Mouse (Mus musculus) bone marrow macrophage, adult 2 months (primary cell): ENCODE results near the gene Tmem104. TPM values are rescaled to one million over a fixed set of nuclear protein-coding genes. Genes with fewer than 3 reads are reported as not detected.

ENCODE experiments used
- H3K27ac ChIP-seq: 2 replicates; pipeline ENCODE4 v1.5.1; 2012; ENCODE audit warnings: low read depth, low read length; ENCODE audit not compliant: insufficient read depth
- H3K4me1 ChIP-seq: 2 replicates; pipeline ENCODE4 v1.6.1; 2012; ENCODE audit warnings: low read length; ENCODE audit not compliant: control insufficient read depth, insufficient read depth
- H3K4me3 ChIP-seq: 2 replicates; pipeline ENCODE4 v1.5.1; 2012; ENCODE audit warnings: mild to moderate bottlenecking, low read length, moderate library complexity; ENCODE audit not compliant: insufficient read depth
- CTCF ChIP-seq: IDR thresholded peaks from 2 replicates; pipeline ENCODE4 v1.5.1; 2012; ENCODE audit warnings: low read depth, mild to moderate bottlenecking, low read length, moderate library complexity
- POLR2A ChIP-seq: IDR thresholded peaks from 2 replicates; pipeline ENCODE4 v1.6.1; 2012; ENCODE audit warnings: mild to moderate bottlenecking, low read depth, low read length, borderline replicate concordance
- polyA plus RNA-seq: library from polyadenylated mRNA; stranded (reverse); fragments of >200 nt; gene quantifications from 2 replicates; pipeline ENCODE4 v1.2.4, GENCODE M21; 2012; ENCODE audit not compliant: missing spikeins, insufficient read depth, insufficient read length

Tmem104 gene
- polyA plus RNA-seq, 1 experiment = 42.7 TPM

DNA sequence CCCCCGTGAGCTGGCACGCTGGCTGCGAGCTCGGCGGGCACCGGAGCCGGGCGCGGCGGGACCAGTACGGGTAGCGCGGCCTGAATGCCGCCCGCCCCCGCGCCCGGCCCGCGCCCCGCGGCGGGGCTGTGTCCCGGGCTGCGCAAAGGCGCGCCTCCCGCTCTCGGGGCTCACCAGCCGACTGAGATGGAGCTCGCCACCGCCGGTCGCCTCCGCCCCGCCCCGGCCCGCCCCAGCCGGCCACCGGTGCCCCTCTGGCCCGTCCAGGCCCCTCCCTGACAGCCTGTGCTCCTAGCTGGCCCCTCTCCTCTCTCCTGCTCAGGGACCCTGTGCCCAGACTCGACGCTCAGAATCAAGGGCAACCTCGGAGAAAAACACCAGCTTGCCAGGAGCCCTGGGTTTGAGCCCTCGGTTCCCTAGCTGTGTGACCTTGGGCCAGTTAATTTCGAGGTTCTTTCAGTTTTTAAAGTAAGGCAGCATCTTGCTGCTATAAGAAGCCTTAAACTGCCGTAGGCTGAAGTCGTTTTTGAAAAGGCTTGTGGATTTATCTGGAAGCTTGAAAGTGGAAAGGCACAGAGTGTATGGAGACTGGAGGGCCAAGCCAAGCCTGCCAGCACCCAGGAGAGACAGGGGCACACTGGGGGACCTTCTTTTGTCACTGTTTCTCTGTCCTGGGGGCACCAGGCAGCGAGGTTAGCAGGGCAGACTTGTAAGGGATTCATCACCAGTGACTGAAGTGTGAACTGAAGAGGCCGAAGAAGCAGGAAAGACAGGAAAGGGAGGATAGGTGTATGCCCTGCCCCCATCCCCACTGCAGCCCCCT, 80.0 kb downstream of the Tmem104 start, which contains the start of gene Grin2c:
Grin2c (minus strand) TSS at position 183 of the 823 bp plus-strand sequence.
- no peaks in the 10 kb centered on the region for H3K4me1 ChIP-seq
- TF ChIP-seq POLR2A (no peak), CTCF (no peak)
- H3K27ac ChIP-seq = no peak within 1 kb of the TSS
- H3K4me3 ChIP-seq = no peak within 1 kb of the TSS; the same call in 1 of the 2 replicates

DNA sequence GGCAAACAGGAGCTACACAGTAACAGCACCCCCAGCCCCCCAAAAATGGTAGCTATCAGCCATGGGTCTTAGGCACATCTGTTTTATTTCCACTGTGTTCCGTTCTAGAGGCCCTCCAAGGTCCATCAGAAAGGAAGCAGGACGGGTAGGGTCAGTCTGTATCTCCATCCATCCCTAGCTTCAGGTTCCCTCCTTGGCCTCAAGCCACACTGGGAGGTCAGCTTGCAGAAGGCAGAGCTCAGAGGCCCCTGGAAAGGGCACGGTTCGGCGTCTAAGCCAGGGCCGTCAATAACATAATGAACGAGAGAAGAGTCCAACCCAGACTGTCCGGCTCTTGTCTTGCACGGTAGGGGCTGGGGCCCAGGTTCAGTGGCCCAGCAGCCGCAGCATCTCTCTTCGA, 80.7 kb downstream of the Tmem104 start:
- H3K27ac ChIP-seq = no peak overlapping the region
- H3K4me3 ChIP-seq = no peak overlapping the region
- no peak for TF ChIP-seq CTCF
- TF ChIP-seq POLR2A = no peak
- H3K4me1 ChIP-seq = no peaks in the 10 kb centered on the region

DNA sequence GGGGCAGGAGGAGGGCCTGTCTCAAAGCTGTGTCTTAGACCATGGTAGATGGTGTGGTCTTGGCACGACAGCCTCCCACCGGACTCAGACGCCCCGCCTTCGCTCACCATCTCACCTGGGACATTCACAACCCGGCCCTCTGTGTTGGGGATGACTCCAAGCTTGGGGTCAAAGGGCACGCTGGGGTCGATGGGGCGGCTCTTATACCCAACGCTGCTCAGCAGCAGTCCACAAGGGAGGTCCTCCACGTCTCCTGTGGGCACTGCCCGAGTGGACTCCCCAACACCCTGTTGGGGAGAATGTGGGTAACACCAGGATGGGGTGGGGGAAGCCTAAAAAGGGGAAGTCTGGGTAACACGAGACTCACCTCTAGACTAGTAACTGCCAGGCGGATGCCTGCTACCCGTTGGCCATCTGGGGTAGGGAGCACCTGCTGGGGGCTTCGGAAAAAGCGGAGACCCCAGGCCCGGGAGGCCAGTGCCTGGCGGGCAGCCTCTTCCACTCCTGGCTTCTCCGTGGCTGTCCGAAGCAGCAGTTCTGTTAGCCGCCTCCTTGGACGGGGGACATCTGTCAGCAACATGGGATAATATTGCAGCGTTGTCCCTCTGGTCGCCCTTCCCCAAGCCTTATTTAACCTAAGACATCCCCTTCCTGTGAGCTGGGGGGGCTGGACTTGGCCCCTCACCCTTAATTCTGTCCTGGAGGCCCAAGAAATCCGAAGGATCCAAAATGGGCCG, 82.2 kb downstream of the Tmem104 start:
- TF ChIP-seq POLR2A = no peak
- TF ChIP-seq CTCF = no peak
- H3K4me1 ChIP-seq = no peaks in the 10 kb centered on the region
- H3K27ac ChIP-seq = no peak overlapping the region
- H3K4me3 ChIP-seq = no peak overlapping the region

DNA sequence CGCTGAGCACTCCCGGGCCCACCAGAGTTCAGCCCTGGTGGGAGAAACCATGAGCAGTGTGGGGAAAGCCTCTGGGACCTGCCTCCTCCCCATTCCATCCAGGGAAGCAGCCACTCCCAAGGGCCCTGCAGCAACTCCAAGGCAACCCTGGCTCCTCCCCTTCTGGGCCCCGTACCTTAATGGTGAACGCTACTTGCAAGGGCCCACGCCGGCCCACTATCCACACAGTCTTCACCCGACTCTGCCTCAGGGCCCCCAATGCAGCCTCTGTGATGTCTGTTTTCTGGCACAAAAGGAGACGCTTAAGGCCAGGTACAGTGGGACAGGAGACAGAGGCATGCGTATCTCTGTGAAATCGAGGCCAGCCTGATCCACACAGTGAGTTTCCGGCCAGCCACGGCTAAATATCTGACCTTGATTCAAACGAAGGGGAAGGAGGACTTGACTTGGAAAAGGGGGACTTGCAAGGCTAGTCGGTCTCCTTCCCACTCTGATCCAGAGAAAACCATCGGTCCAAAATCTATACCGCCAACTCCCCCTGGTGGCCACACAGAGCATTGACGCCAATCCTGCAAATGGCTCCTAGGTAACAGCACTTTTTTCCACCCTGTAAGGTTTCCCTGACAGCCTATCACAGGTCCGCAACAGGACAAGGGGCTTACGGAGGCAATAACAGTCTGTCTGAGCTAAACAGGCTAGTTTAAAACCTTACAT, 83.0 kb downstream of the Tmem104 start:
- Histone ChIP-seq H3K4me3 (no peak overlapping the region), H3K4me1 (peaks cover 4% of the 10 kb centered on the region), H3K27ac (no peak overlapping the region)
- TF ChIP-seq POLR2A (no peak), CTCF (peak; percentile 97)

DNA sequence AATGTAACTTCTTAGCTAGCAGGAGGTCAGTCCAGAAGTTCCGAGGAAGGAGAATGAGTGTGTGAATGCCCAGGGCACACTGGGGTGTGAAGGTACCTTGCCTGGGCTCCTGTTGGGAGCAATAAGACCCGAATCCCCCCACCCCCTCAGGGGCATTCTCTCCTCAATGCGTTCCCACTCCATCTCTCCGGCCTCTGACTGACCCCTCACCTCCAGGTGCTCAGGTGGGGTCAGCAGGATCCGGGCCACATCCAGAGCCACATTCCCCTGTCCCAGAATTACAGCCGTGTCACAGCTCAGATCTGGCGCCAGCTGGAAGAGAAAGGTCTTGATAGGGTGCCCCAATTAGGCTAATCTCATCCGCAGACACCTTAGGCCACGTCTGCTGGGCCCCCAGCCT, 83.8 kb downstream of the Tmem104 start:
- H3K4me1 ChIP-seq = peaks cover 11% of the 10 kb centered on the region
- TF ChIP-seq CTCF = no peak
- H3K27ac ChIP-seq = no peak overlapping the region
- H3K4me3 ChIP-seq = no peak overlapping the region

DNA sequence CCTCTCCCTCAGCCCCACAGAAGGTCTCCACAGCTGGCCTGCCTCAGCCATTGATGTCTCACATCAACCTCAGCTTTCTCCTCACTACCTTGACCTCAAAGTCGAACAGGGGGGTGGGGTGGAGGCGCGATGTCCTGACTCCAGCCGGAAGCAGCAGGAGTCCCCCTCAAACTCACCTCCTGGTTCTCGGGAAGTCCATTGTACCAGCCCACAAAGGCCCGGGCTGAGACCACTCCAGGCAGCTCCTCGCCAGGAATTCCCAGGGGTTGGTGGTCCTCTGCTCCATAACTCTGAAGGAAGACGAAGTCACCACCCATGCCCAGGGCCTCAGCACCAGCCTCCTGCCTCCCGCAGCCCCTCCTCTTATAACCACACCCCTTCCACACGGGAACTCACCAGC, 84.2 kb downstream of the Tmem104 start:
- Histone ChIP-seq H3K4me1 (peaks cover 12% of the 10 kb centered on the region), H3K4me3 (no peak overlapping the region), H3K27ac (no peak overlapping the region)
- TF ChIP-seq CTCF (no peak), POLR2A (no peak)

DNA sequence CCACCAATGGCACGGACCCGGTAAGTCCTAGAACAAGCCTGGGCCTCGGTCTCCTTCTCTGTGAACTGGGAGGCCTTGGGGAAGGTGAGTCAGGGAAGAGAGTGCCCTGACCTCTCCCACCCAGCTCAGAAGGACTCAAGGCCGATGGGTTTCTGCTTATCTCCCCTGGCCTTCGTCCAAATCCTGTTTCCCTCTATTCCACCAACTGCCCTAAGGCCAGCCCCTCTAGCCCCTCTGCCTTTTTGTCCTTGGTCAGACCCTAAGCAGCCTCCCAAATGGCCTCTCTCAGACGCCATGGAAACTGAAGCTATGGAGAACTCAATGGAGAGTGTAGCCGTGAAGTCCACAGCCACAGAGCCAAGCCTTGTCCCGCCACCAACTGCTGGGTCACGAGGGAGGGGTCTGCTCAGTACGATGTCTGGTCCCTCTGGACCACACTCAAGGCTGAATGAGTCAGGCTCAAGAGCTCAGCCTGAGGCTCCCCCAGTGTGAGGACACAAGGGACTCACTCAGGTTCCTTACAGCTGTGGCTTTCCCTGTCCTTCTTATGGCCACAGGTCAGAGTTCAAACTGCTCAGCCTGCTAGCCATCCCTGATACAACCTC, 85.7 kb downstream of the Tmem104 start:
- H3K4me3 ChIP-seq = no peak overlapping the region
- H3K27ac ChIP-seq = no peak overlapping the region
- TF ChIP-seq POLR2A (no peak), CTCF (no peak)
- H3K4me1 ChIP-seq = peaks cover 12% of the 10 kb centered on the region

DNA sequence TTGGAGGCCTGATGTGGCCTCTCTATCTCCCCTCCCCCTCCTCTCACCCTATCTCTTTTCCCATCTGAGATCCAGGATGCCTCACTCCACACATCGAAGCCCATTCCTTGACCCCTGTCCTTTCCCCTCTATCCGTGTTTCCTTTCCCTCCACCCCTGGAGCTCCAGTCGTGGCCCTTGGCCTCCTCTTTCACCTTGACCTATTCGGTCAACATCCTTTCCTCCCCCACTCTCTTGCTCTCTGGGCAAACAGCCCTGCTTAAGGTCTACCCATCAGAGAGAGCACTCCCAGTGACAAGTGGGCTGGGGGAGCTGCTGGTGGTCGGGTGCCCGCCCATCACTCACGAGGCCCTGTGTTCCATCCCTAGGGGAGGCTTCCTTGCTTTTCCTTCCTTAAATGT, 86.4 kb downstream of the Tmem104 start:
- Histone ChIP-seq H3K4me3 (no peak overlapping the region), H3K4me1 (peaks cover 17% of the 10 kb centered on the region), H3K27ac (no peak overlapping the region)
- TF ChIP-seq CTCF = no peak
- TF ChIP-seq POLR2A = no peak

DNA sequence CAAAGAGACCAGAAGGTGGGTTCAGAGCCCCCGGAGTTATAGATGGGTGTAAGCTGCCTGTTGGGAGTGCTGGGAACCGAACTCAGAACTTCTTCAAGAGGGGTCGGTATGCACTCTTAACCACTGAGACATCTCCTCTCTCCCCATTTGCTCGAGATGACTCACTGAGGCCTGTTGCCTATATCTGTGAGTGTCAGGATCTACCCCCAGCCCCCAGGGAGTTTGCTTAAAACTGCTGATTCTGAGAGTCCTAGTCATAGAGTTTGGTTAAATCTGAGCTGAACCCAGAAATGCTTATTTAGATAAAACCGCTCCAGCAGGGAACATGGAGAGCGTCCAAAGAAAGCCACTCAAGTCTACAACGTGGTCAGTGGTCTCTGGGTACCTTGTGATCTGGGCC, 86.9 kb downstream of the Tmem104 start:
- TF ChIP-seq POLR2A (no peak), CTCF (no peak)
- peaks cover 17% of the 10 kb centered on the region for H3K4me1 ChIP-seq
- no peak overlapping the region for H3K4me3 ChIP-seq
- H3K27ac ChIP-seq = no peak overlapping the region
